Mouse (Mus musculus) cortical plate, adult 2 months (tissue): Measurements from ENCODE around the gene Cntf.

ENCODE experiments used
- CTCF ChIP-seq: fragments of 200-500 bp; IDR thresholded peaks from 2 replicates; pipeline ENCODE4 v1.5.1; 2011; ENCODE audit warnings: mild to moderate bottlenecking, control low read depth, low read length; ENCODE audit not compliant: insufficient read depth; ENCODE audit errors: extremely low read depth
- POLR2A ChIP-seq: fragments of 200-500 bp; IDR thresholded peaks from 2 replicates; pipeline ENCODE4 v1.6.1; 2011; ENCODE audit warnings: mild to moderate bottlenecking, low read length, control low read depth; ENCODE audit not compliant: insufficient read depth; ENCODE audit errors: extremely low read depth

- TF ChIP-seq CTCF, result no peak
- TF ChIP-seq POLR2A, result no peak
Measured at GRCm38 (mm10) chr19:12799081-12799480, 33.6 kb upstream of the Cntf start.
